Comparison of ENCODE assay signal across 18 mouse cellular contexts in the genomic region with DNA sequence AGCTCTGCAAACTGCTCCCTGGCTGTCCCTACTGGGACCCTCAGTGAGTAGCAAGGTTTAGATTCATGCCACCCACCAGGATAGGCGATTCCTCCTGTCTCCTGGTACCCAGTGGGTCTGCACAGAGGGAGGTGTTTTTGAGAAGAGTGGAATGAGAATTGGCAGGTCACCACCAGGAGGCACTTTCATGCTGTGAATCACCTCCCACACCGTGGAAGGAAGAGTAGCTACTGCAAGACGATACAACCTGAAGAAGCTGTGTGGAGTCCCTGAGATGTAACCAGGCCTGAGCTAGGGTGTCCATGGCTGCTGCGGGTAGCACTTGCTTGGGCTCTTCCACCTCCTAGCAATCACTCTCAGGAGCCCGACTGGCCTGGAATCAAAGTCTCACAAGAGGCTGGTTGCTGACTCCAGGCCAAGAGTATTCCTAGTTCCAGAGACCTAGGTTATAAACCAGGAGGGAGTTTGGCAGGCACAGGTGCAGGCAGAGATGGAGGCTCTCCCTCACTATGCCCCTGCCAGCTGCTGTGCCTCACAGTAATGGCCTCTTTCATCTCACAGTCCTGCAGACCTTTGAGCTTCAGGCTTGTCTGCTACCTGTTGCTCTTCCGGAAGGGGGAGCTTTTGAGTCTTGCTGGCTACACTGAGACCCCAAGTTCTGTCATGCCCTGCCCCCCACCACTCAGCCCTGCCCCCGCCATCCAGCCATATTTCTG. TPM values are rescaled to one million over a fixed set of nuclear protein-coding genes. Genes with fewer than 3 reads are reported as not detected.
A peak's percentile ranks its signal among the peaks of the same experiment; 100 is the strongest.
DNase-seq lines count a peak whose midpoint lies in the region; ATAC-seq and TF ChIP-seq lines count a peak whose summit lies in the region.
"Had no signal": no experiment of that assay in that cellular context is flagged by ENCODE, and none has a peak within 500 bp of the region (broad histone marks: within the 10 kb centered on the region; RNA-seq: fewer than 3 reads in every experiment).

No protein-coding gene starts in this region.

- H3K4me3 ChIP-seq in kidney, postnatal 0 days (replicated peaks; ENCODE audit: low read depth, low read length), result no peak overlapping the region
- H3K4me3 ChIP-seq in intestine, embryonic 15.5 days (replicated peaks), result no peak overlapping the region
- H3K4me3 ChIP-seq in stomach, postnatal 0 days (ENCODE audit: low read depth, low read length), result no peak overlapping the region
- H3K4me3 ChIP-seq: hindbrain, embryonic 10.5 days; liver, embryonic 15.5 days; midbrain, embryonic 12.5 days; stomach, embryonic 15.5 days had no signal

- no peak for ATAC-seq in kidney, postnatal 0 days (replicated peaks; ENCODE audit: low FRiP score, low read depth)
- ATAC-seq in intestine, embryonic 15.5 days, result peak; percentile 41; the same call in 1 of the 2 replicates
- no peak for ATAC-seq in stomach, postnatal 0 days (ENCODE audit: low FRiP score, low TSS enrichment)
- ATAC-seq: activated CD4-positive, CD25-positive, alpha-beta regulatory T cell, adult 4 months had no signal

- no peaks in the 10 kb centered on the region for H3K9me3 ChIP-seq in kidney, postnatal 0 days (replicated peaks; ENCODE audit: low read length)
- H3K9me3 ChIP-seq in intestine, embryonic 15.5 days, result no peaks in the 10 kb centered on the region
- no peaks in the 10 kb centered on the region for H3K9me3 ChIP-seq in stomach, postnatal 0 days (ENCODE audit: control insufficient read depth, low read length)
- H3K9me3 ChIP-seq: hindbrain, embryonic 10.5 days; liver, embryonic 15.5 days; midbrain, embryonic 12.5 days; stomach, embryonic 15.5 days had no signal

- TF ChIP-seq CTCF in kidney, postnatal 0 days (IDR thresholded peaks at IDR 0.05; ENCODE audit: low read depth), result peak; percentile 49
- peak; percentile 65 for TF ChIP-seq CTCF in stomach, postnatal 0 days (IDR thresholded peaks at IDR 0.05; ENCODE audit: low read depth)

- no peaks in the 10 kb centered on the region for H3K27me3 ChIP-seq in kidney, postnatal 0 days (ENCODE audit: insufficient read depth, low read length)
- no peaks in the 10 kb centered on the region for H3K27me3 ChIP-seq in intestine, embryonic 15.5 days (replicated peaks)
- H3K27me3 ChIP-seq in stomach, postnatal 0 days (ENCODE audit: control insufficient read depth, insufficient read depth, low read length), result no peaks in the 10 kb centered on the region
- H3K27me3 ChIP-seq: liver, embryonic 15.5 days; midbrain, embryonic 12.5 days; stomach, embryonic 15.5 days had no signal

- no peaks in the 10 kb centered on the region; the same call in 1 of the 2 replicates for H3K4me1 ChIP-seq in kidney, postnatal 0 days (replicated peaks; ENCODE audit: insufficient read depth, low read length)
- peaks cover 5% of the 10 kb centered on the region; the same call in 1 of the 2 replicates for H3K4me1 ChIP-seq in intestine, embryonic 15.5 days (replicated peaks)
- H3K4me1 ChIP-seq in stomach, postnatal 0 days (replicated peaks; ENCODE audit: control insufficient read depth, insufficient read depth), result no peaks in the 10 kb centered on the region
- H3K4me1 ChIP-seq: liver, embryonic 15.5 days; midbrain, embryonic 12.5 days had no signal

- DNase-seq in kidney, postnatal 0 days (ENCODE audit: low spot score), result peak; percentile 35
- DNase-seq in kidney, adult 8-10 months, result no peak
- peak; percentile 43 for DNase-seq in retina, embryonic 14.5 days (ENCODE audit: low spot score)
- no peak for DNase-seq in retina, postnatal 1 day
- DNase-seq in stomach, postnatal 0 days (ENCODE audit: low spot score), result no peak
- DNase-seq in T-cell, adult 2 months (ENCODE audit: low spot score), result no peak
- DNase-seq: cerebellum, postnatal 10 days; right cerebral cortex, postnatal 25 days had no signal

- H3K36me3 ChIP-seq in kidney, postnatal 0 days (ENCODE audit: insufficient read depth, low read length), result no peaks in the 10 kb centered on the region
- H3K36me3 ChIP-seq in intestine, embryonic 15.5 days, result no peaks in the 10 kb centered on the region
- H3K36me3 ChIP-seq in stomach, postnatal 0 days (ENCODE audit: control insufficient read depth, insufficient read depth, low read length), result no peaks in the 10 kb centered on the region
- H3K36me3 ChIP-seq: G1E; hindbrain, embryonic 10.5 days; liver, embryonic 15.5 days; midbrain, embryonic 12.5 days; stomach, embryonic 15.5 days had no signal

- WGBS in kidney, postnatal 0 days, result 28% methylated on average over 7 of the region's 7 CpGs
- WGBS in intestine, embryonic 15.5 days, result 36% methylated on average over 7 of the region's 7 CpGs
- WGBS in stomach, postnatal 0 days, result 24% methylated on average over 7 of the region's 7 CpGs

- no peak overlapping the region for H3K4me2 ChIP-seq in kidney, postnatal 0 days (ENCODE audit: low read length)
- no peak overlapping the region for H3K4me2 ChIP-seq in intestine, embryonic 15.5 days (replicated peaks)
- no peak overlapping the region for H3K4me2 ChIP-seq in stomach, postnatal 0 days (replicated peaks; ENCODE audit: low read depth)
- H3K4me2 ChIP-seq: liver, embryonic 15.5 days; midbrain, embryonic 12.5 days; stomach, embryonic 15.5 days had no signal

- no peak overlapping the region for H3K27ac ChIP-seq in kidney, postnatal 0 days
- no peak overlapping the region for H3K27ac ChIP-seq in intestine, embryonic 15.5 days
- no peak overlapping the region for H3K27ac ChIP-seq in stomach, postnatal 0 days (replicated peaks)
- H3K27ac ChIP-seq: hindbrain, embryonic 10.5 days; liver, embryonic 15.5 days; midbrain, embryonic 12.5 days; stomach, embryonic 15.5 days had no signal

- H3K9ac ChIP-seq in kidney, postnatal 0 days (ENCODE audit: low read depth, low read length), result no peak overlapping the region
- H3K9ac ChIP-seq in intestine, embryonic 15.5 days, result no peak overlapping the region
- no peak overlapping the region for H3K9ac ChIP-seq in stomach, postnatal 0 days (ENCODE audit: low read length)
- H3K9ac ChIP-seq: liver, embryonic 15.5 days; midbrain, embryonic 12.5 days; stomach, embryonic 15.5 days had no signal

- no peak for TF ChIP-seq EP300 in stomach, postnatal 0 days (optimal IDR thresholded peaks at IDR 0.05)

RNA-seq across cellular contexts. Expression of gene Krt84, which starts 5.4 kb away (rescaled TPM):
- not detected in 2 replicates for polyA plus RNA-seq in kidney, postnatal 0 days (2015; fragmentation: Nextera tagmentation; extraction: Ambion mirVana)
- 0.13 and 0.29 TPM in 2 replicates for polyA plus RNA-seq in intestine, embryonic 15.5 days (2015; fragmentation: Nextera tagmentation; extraction: Ambion mirVana)
- 0.10 and 0.15 TPM in 2 replicates for polyA plus RNA-seq in stomach, postnatal 0 days (2015; fragmentation: Nextera tagmentation; extraction: Ambion mirVana)
- polyA plus RNA-seq: activated CD4-positive, CD25-positive, alpha-beta regulatory T cell, adult 4 months; brain, embryonic 14.5 days; G1E; hindbrain, embryonic 10.5 days; kidney, embryonic 16.5 days; liver, embryonic 15.5 days; midbrain, embryonic 12.5 days; stomach, embryonic 15.5 days had no signal

RNA-seq across cellular contexts. Expression of gene Krt82, which starts 12.4 kb away (rescaled TPM):
- polyA plus RNA-seq in kidney, postnatal 0 days (2015; fragmentation: Nextera tagmentation; extraction: Ambion mirVana), result not detected in 2 replicates
- polyA plus RNA-seq in intestine, embryonic 15.5 days (2015; fragmentation: Nextera tagmentation; extraction: Ambion mirVana), result not detected in 2 replicates
- 0.06 TPM in 1 of 2 replicates, not detected in the other for polyA plus RNA-seq in stomach, postnatal 0 days (2015; fragmentation: Nextera tagmentation; extraction: Ambion mirVana)
- polyA plus RNA-seq: activated CD4-positive, CD25-positive, alpha-beta regulatory T cell, adult 4 months; brain, embryonic 14.5 days; G1E; hindbrain, embryonic 10.5 days; kidney, embryonic 16.5 days; liver, embryonic 15.5 days; midbrain, embryonic 12.5 days; neural tube, embryonic 14.5 days; stomach, embryonic 15.5 days had no signal

RNA-seq across cellular contexts. Expression of gene Gm49425, which starts 21.0 kb away (rescaled TPM):
- not detected in 2 replicates for polyA plus RNA-seq in kidney, postnatal 0 days (2015; fragmentation: Nextera tagmentation; extraction: Ambion mirVana)
- polyA plus RNA-seq in intestine, embryonic 15.5 days (2015; fragmentation: Nextera tagmentation; extraction: Ambion mirVana), result not detected in 2 replicates
- polyA plus RNA-seq in stomach, postnatal 0 days (2015; fragmentation: Nextera tagmentation; extraction: Ambion mirVana), result not detected in 2 replicates
- polyA plus RNA-seq: activated CD4-positive, CD25-positive, alpha-beta regulatory T cell, adult 4 months; brain, embryonic 14.5 days; G1E; hindbrain, embryonic 10.5 days; kidney, embryonic 16.5 days; liver, embryonic 15.5 days; midbrain, embryonic 12.5 days; stomach, embryonic 15.5 days had no signal

RNA-seq across cellular contexts. Expression of gene Krt90, which starts 24.7 kb away (rescaled TPM):
- polyA plus RNA-seq in kidney, postnatal 0 days (2015; fragmentation: Nextera tagmentation; extraction: Ambion mirVana), result 0.09 TPM in 1 of 2 replicates, not detected in the other
- polyA plus RNA-seq in intestine, embryonic 15.5 days (2015; fragmentation: Nextera tagmentation; extraction: Ambion mirVana), result 0.09 and 0.16 TPM in 2 replicates
- polyA plus RNA-seq in stomach, postnatal 0 days (2015; fragmentation: Nextera tagmentation; extraction: Ambion mirVana), result 0.18 and 0.21 TPM in 2 replicates
- polyA plus RNA-seq: activated CD4-positive, CD25-positive, alpha-beta regulatory T cell, adult 4 months; G1E; liver, embryonic 15.5 days had no signal

RNA-seq across cellular contexts. Expression of gene Krt75, which starts 35.7 kb away (rescaled TPM):
- 0.14 and 0.20 TPM in 2 replicates for polyA plus RNA-seq in kidney, postnatal 0 days (2015; fragmentation: Nextera tagmentation; extraction: Ambion mirVana)
- not detected in 2 replicates for polyA plus RNA-seq in intestine, embryonic 15.5 days (2015; fragmentation: Nextera tagmentation; extraction: Ambion mirVana)
- 0.57 and 0.94 TPM in 2 replicates for polyA plus RNA-seq in stomach, postnatal 0 days (2015; fragmentation: Nextera tagmentation; extraction: Ambion mirVana)
- polyA plus RNA-seq: G1E; liver, embryonic 15.5 days; midbrain, embryonic 12.5 days had no signal

Comparison
In these comparisons a context has a peak if more than half of its experiments do, and no peak if none do; other contexts are left out.
1. DNase-seq: peak in kidney, postnatal 0 days (single experiment) and retina, embryonic 14.5 days (single experiment); none in kidney, adult 8-10 months (0 of 2), retina, postnatal 1 day (single experiment), stomach, postnatal 0 days (single experiment) and T-cell, adult 2 months (single experiment).